Mouse (Mus musculus) liver, adult 2 months (tissue): ENCODE measurements at regions not wholly inside any gene's neighbourhood (a gene's known extent, or its start where the extent isn't known, plus 50 kb on each side); places are given as distances from the start of the nearest gene placed in this dataset.

Source experiments
- CTCF ChIP-seq: fragments of 200-500 bp; IDR thresholded peaks from 2 replicates; pipeline ENCODE4 v1.5.1; 2011; ENCODE audit warnings: low read depth, low read length, control low read depth
- POLR2A ChIP-seq: fragments of 200-500 bp; IDR thresholded peaks from 2 replicates; pipeline ENCODE4 v1.6.1; 2011; ENCODE audit warnings: low read length, control low read depth; ENCODE audit not compliant: insufficient read depth; ENCODE audit errors: extremely low read depth

GRCm38 (mm10) chr7:70744296-70744695 is 377.8 kb upstream of the Nr2f2 start:
- TF ChIP-seq POLR2A = no peak
- no peak for TF ChIP-seq CTCF
